Mouse (Mus musculus) kidney, adult 18-20 months (tissue): Measurements from ENCODE around the gene Npas3.

ENCODE experiments used
- DNase-seq: peaks from one replicate; pipeline ENCODE4 v3.0.0; 2021

Gene Npas3

GRCm38 (mm10) chr12:54080996-54081395 is 832.5 kb downstream of the Npas3 start:
- no peak for DNase-seq

DNA sequence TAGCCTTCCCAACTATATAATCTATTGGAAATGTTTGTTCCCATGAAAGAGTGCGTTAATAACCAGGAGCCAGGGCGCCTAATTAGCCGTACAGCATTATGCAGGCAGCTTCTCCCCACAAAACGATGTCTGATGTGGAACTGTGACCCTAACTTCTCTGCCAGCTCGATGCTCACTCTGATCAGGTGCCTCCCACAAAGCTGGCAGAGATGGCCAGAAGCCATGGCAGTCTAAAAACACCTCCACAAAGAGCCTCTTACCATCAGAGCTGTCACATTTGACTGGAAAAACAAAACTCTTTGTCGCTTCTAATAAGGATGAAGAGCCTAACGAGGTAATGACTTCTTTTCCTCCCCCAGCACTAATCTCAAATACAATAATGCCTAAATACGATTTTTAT is 845.3 kb downstream of the Npas3 start:
- no peak for DNase-seq

DNA sequence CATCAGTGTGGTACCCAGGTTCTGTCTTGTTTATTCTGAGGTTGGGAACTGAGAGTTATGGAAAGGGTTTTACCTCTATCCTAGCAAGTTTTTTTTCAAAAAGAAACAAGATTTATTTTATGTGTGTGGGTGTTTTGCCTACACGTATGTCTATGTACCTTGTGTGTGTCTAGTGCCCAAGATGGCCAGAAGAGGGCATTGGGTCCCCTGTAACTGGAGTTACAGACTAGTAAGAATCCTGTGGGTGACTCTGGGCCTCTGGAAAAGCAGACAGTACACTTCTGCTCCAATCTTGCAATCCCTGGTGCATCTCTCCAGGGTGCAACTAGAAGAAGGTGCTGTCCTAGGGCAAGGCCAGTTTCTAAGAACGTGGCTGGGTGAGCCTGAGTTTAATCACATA is 848.0 kb downstream of the Npas3 start:
- DNase-seq, result no peak

DNA sequence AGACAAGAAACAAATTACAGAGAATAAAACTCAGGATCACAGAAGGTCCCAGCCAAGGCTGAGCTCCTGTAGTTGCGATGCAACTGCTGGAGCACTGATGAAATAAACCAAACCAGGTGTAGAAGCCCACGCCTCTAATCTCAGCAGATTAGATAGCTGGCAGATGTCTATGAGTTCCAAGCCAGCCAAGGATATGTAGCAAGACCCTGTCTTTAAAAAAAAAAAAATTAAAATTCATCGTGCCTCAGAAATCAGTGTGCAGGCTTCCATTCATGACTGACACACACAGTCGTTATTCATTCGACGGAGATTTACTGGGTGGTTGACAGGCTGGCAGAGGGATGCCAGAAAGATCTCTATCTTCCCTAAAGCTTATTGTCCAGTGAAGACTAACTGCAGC is 849.7 kb downstream of the Npas3 start:
- no peak for DNase-seq

GRCm38 (mm10) chr12:54098785-54099184 is 850.3 kb downstream of the Npas3 start:
- DNase-seq, result peak; percentile 82

DNA sequence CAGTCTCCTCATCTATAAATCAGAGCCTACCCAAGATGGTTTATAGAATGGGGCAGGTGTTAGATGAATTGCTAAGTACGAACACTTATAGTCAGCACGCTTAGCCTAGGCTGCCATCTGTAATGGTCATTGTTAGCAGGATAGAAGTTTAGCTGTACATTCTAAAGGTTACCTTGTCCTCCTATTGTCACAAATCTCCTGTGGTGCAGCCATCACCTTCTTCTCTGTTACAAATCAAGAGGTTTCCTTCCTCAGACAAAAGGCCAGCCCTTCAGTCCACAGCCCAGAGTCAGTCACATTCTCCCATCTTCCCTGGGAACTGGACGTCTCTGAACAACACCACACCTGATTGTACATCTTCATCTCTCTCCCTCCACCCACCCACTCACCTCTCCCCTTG is 851.0 kb downstream of the Npas3 start:
- DNase-seq, result no peak

GRCm38 (mm10) chr12:54101307-54101870 is 852.9 kb downstream of the Npas3 start:
- DNase-seq, result no peak

DNA sequence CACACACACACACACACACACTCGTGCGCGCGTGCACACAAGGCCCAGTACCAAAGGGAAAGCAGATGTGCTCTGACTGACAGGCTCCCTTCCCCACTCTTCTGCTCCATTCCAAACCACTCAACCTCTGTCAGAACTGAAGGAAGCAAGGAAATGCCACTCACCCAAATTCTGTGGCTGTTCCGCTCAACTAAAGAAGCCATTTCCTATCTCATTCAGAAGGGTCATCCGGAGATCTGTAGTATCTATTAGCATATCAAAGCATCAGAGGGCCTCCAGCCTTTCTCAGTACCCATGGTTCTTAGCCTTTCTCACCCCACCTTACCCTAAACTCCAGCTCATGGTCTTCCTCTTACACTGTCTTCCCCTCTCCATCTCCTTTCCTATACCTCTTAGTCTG is 854.0 kb downstream of the Npas3 start:
- DNase-seq, result no peak

DNA sequence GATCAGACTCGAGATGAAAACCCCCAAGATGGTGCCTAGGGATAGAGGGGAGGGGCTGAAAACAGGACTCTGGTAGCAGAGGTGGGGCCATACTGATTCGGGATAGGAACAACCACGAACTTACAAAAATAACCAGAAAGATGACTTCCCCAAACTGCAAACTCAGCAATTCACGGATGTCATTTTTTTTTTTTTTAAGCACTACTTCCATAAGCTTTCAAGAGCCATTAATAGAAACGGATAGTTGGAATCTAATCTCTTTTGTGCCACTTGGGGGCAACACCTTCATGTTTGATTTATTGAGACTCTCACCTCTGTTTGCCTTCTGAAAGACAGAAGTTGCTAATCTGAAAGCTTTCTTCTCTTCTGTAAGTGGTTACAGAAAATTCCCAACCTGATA is 857.1 kb downstream of the Npas3 start:
- DNase-seq, result no peak

DNA sequence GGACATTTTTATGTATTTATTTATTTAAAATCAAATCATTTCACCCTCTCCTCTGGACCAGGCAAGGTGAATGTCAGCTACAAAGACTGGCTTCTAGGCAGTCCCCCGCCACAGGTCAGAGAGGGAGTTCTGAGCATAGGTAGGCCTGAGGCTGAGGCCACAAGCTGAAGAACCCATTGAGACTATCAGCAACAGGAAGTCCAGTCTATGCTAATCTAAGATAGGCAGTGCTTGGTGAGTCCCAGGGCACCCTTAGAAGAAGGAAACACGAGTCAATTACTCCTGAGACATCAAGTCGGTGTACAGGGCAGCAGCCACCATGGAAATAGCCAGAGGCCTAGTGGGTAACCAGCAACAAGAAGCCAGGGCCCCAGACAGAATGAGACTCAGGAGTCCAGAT is 857.5 kb downstream of the Npas3 start:
- DNase-seq, result no peak

DNA sequence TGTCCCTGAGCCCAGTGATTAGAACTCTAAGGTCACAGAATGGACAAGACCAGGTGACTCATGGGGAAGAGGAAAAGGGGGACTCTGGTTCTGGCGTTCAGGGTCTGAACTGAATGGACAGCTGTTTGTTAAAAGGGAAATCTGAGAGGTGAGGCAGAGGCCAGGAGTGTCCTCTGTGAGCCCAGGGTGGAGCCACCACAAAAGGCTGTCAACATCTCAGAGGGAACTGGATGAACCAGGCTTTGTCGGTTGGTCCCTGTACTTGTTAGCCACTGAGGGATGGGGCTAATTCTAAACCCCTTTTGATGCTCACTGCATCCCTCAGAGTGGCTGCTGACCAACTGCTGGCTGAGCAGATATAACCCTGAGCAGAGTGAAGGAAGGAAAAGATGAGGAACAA is 861.9 kb downstream of the Npas3 start:
- DNase-seq, result no peak

DNA sequence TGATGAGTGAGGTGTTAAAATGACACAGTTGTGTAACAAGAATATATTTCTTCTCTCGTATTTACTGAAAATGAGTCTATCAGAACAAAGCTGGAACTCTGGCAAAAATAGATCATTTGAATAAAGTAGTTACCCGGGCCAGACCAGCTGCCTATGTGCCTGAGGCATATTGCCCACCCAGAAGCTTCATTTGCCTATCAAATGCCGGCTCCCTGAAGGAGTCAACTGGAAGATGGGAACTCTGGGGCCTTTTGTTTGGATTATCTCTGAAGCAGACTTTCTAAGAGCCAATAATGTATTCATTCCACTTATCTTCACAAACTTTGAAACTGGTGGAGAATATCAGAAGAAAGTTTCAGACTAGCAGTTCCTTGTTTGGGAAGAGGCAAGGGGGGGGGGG is 862.5 kb downstream of the Npas3 start:
- DNase-seq, result no peak

GRCm38 (mm10) chr12:54120386-54120785 is 871.9 kb downstream of the Npas3 start:
- DNase-seq, result no peak

GRCm38 (mm10) chr12:54121286-54121685 is 872.8 kb downstream of the Npas3 start:
- DNase-seq, result no peak
